In the genomic region with DNA sequence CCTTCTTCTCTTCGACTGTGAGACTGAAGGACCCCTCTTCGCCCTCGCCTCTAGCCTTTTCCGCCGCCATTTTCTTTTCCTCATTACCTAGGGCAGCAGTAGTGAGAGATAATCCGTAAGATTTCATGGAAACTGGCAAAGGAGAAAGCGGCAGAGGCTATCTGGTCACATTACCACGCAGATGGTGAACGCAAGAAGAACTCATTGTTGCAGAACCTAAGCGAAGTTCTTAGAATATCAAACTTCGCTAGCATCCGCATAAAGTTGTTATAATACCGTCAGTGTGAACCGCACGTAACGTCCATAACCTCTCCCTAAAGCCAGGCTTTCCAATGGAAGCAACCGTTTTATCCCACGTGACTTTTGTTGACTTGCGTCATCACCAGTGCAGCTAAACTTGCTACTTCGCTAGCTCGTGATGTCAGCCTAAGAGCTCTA, we compare ENCODE assay signal across 8 mouse cellular contexts. TPM values are rescaled to one million over a fixed set of nuclear protein-coding genes. Genes with fewer than 3 reads are reported as not detected.
DNase-seq lines count a peak whose midpoint lies in the region; ATAC-seq and TF ChIP-seq lines count a peak whose summit lies in the region.

A gene (minus strand): TSS at position 334 of the 438 bp plus-strand sequence.

- H3K4me2 ChIP-seq in liver, embryonic 14.5 days (ENCODE audit: low read depth): peak within 1 kb of the TSS; percentile 50
- H3K4me2 ChIP-seq in neural tube, embryonic 11.5 days (ENCODE audit: low read depth): peak within 1 kb of the TSS; percentile 16

- peak; percentile 94 for ATAC-seq in inflammation-experienced regulatory T-cells, adult 6 months
- ATAC-seq in liver, embryonic 14.5 days (ENCODE audit: insufficient read depth): peak; percentile 91
- peak; percentile 68; the same call in 1 of the 2 replicates for ATAC-seq in neural tube, embryonic 11.5 days (ENCODE audit: insufficient read depth, low FRiP score, low TSS enrichment)

- under 1% methylated on average over 21 of the region's 21 CpGs for WGBS in spleen, adult 2 months
- 2% methylated on average over 16 of the region's 21 CpGs for WGBS in liver, embryonic 14.5 days (ENCODE audit: insufficient replicate concordance)
- 0% methylated on average over 18 of the region's 21 CpGs for WGBS in neural tube, embryonic 11.5 days

- H3K36me3 ChIP-seq in spleen, adult 2 months (ENCODE audit: control insufficient read depth, insufficient read depth, low read length): no peaks in the 10 kb centered on the region
- H3K36me3 ChIP-seq in liver, embryonic 14.5 days (replicated peaks; ENCODE audit: control insufficient read depth, insufficient read depth, low read depth): no peaks in the 10 kb centered on the region
- H3K36me3 ChIP-seq in neural tube, embryonic 11.5 days (ENCODE audit: control insufficient read depth, insufficient read depth, low read length): no peaks in the 10 kb centered on the region

- no peak for TF ChIP-seq EP300 in liver, embryonic 14.5 days (IDR thresholded peaks at IDR 0.05; ENCODE audit: low read depth)

- no peaks in the 10 kb centered on the region for H3K27me3 ChIP-seq in spleen, adult 2 months (ENCODE audit: control insufficient read depth, insufficient read depth, low read length)
- H3K27me3 ChIP-seq in liver, embryonic 14.5 days (ENCODE audit: control insufficient read depth, insufficient read depth, low read length): no peaks in the 10 kb centered on the region
- H3K27me3 ChIP-seq in neural tube, embryonic 11.5 days (ENCODE audit: control insufficient read depth, insufficient read depth, low read length): no peaks in the 10 kb centered on the region

- H3K4me3 ChIP-seq in spleen, adult 2 months (ENCODE audit: extremely low read depth, insufficient read depth, insufficient read length): peak within 1 kb of the TSS; percentile 67
- peak within 1 kb of the TSS; percentile 82 for H3K4me3 ChIP-seq in cortical plate, adult 2 months (ENCODE audit: insufficient read depth, low read length)
- H3K4me3 ChIP-seq in liver, embryonic 14.5 days (ENCODE audit: insufficient read depth in 1 of 2, low read depth in 2 of 2, low read length in 2 of 2): peak within 1 kb of the TSS; percentile 60 to 90
- H3K4me3 ChIP-seq in neural tube, embryonic 11.5 days (ENCODE audit: low read depth, low read length): peak within 1 kb of the TSS; percentile 35

- no peaks in the 10 kb centered on the region for H3K9me3 ChIP-seq in liver, embryonic 14.5 days (ENCODE audit: control insufficient read depth, low read length)
- no peaks in the 10 kb centered on the region for H3K9me3 ChIP-seq in neural tube, embryonic 11.5 days (ENCODE audit: control insufficient read depth, low read length)

- peak within 1 kb of the TSS; percentile 58 for H3K9ac ChIP-seq in liver, embryonic 14.5 days (replicated peaks)
- H3K9ac ChIP-seq in neural tube, embryonic 11.5 days (ENCODE audit: low read length): peak within 1 kb of the TSS; percentile 42

- no peaks in the 10 kb centered on the region for H3K4me1 ChIP-seq in spleen, adult 2 months (ENCODE audit: control insufficient read depth, insufficient read depth, insufficient read length)
- no peaks in the 10 kb centered on the region for H3K4me1 ChIP-seq in cortical plate, adult 2 months (ENCODE audit: control insufficient read depth, insufficient read depth, low read length)
- no peaks in the 10 kb centered on the region for H3K4me1 ChIP-seq in liver, embryonic 14.5 days (replicated peaks; ENCODE audit: control insufficient read depth in 2 of 2, insufficient read depth in 2 of 2, low read length in 1 of 2)
- H3K4me1 ChIP-seq in neural tube, embryonic 11.5 days (ENCODE audit: control insufficient read depth, insufficient read depth, low read length): no peaks in the 10 kb centered on the region

- DNase-seq in spleen, adult 2 months (ENCODE audit: low read depth in 1 of 2, low spot score in 2 of 2): peak; percentile 58 to 82
- DNase-seq in spleen, adult 12 weeks (ENCODE audit: low spot score): no peak
- DNase-seq in forelimb bud, embryonic 11.5 days (ENCODE audit: low read depth, low spot score): peak; percentile 64
- peak; percentile 22 to 79 (median 63) for DNase-seq in liver, embryonic 14.5 days (ENCODE audit: low read depth in 3 of 3, low spot score in 3 of 3)
- peak; percentile 42 for DNase-seq in neural tube, embryonic 11.5 days (ENCODE audit: low spot score)
- DNase-seq in thymus, postnatal 14 days: peak; percentile 70

- TF ChIP-seq CTCF in spleen, adult 2 months (IDR thresholded peaks at IDR 0.05; ENCODE audit: extremely low read depth, insufficient read depth, insufficient read length, insufficient replicate concordance): no peak
- TF ChIP-seq CTCF in cortical plate, adult 2 months (IDR thresholded peaks at IDR 0.05; ENCODE audit: extremely low read depth, insufficient read depth, low read length): no peak
- no peak for TF ChIP-seq CTCF in liver, embryonic 14.5 days (IDR thresholded peaks at IDR 0.05; ENCODE audit: low read depth)

- TF ChIP-seq POLR2A in spleen, adult 2 months (IDR thresholded peaks at IDR 0.05; ENCODE audit: low read depth, low read length): no peak
- TF ChIP-seq POLR2A in cortical plate, adult 2 months (IDR thresholded peaks at IDR 0.05; ENCODE audit: extremely low read depth, insufficient read depth, low read length): no peak

- H3K27ac ChIP-seq in spleen, adult 2 months (ENCODE audit: insufficient read depth, low read length): peak within 1 kb of the TSS; percentile 47
- H3K27ac ChIP-seq in cortical plate, adult 2 months (ENCODE audit: insufficient read depth, low read length): peak within 1 kb of the TSS; percentile 66
- peak within 1 kb of the TSS; percentile 35; the same call in 1 of the 2 replicates for H3K27ac ChIP-seq in liver, embryonic 14.5 days
- no peak within 1 kb of the TSS; the same call in 1 of the 2 replicates for H3K27ac ChIP-seq in neural tube, embryonic 11.5 days (ENCODE audit: low read depth, low read length)

RNA-seq across cellular contexts. Expression of the gene that starts here (rescaled TPM):
- 1.4 and 1.7 TPM in 2 replicates for polyA plus RNA-seq in spleen, adult 2 months (2012; rRNA removed)
- not detected in 2 replicates for polyA plus RNA-seq in cortical plate, adult 2 months (2012; rRNA removed)
- 10 to 100 TPM; 66.3 to 87.5 (median 68.0) TPM for polyA plus RNA-seq in inflammation-experienced regulatory T-cells, adult 6 months (2017; shearing (Covaris generic))
- 1.5 and 3.7 TPM in 2 replicates for polyA plus RNA-seq in liver, embryonic 14.5 days (2012; rRNA removed)
- 6.6 TPM in 1 of 2 replicates, not detected in the other for polyA plus RNA-seq in liver, embryonic 14.5 days (2014; fragmentation: Nextera tagmentation; extraction: Ambion mirVana)
- 10.2 and 10.6 TPM in 2 replicates for polyA plus RNA-seq in neural tube, embryonic 11.5 days (2014; fragmentation: Nextera tagmentation; extraction: Ambion mirVana)
